ENCODE assay signal across 31 mouse cellular contexts in genomic region chr6:42424472-42424871, GRCm38 (mm10). TPM values are rescaled to one million over a fixed set of nuclear protein-coding genes. Genes with fewer than 3 reads are reported as not detected.
"Had no signal": no experiment of that assay in that cellular context is flagged by ENCODE, and none has a peak within 500 bp of the region (broad histone marks: within the 10 kb centered on the region; RNA-seq: fewer than 3 reads in every experiment).

No protein-coding gene starts in this region.

- H3K9me3 ChIP-seq: limb, embryonic 12.5 days; limb, embryonic 15.5 days; liver, embryonic 13.5 days; megakaryocyte, embryonic 14.5 days; midbrain, embryonic 10.5 days; midbrain, embryonic 13.5 days had no signal

- ATAC-seq: midbrain, embryonic 13.5 days; midbrain, embryonic 16.5 days had no signal

- DNase-seq: kidney, adult 9 months; kidney, postnatal 14 days; kidney, postnatal 4 days; left cerebral cortex, postnatal 4 days; liver, embryonic 13.5 days; lung, adult 2 months; lung, postnatal 14 days; lung, postnatal 4 days; thymus, adult 2 months; thymus, postnatal 14 days; thymus, postnatal 4 days had no signal

- H3K4me3 ChIP-seq: limb, embryonic 12.5 days; limb, embryonic 15.5 days; liver, embryonic 13.5 days; megakaryocyte, embryonic 14.5 days; midbrain, embryonic 10.5 days; midbrain, embryonic 13.5 days had no signal

- H3K9ac ChIP-seq: limb, embryonic 12.5 days; limb, embryonic 15.5 days; liver, embryonic 13.5 days; midbrain, embryonic 13.5 days had no signal

- H3K36me3 ChIP-seq: limb, embryonic 12.5 days; limb, embryonic 15.5 days; liver, embryonic 13.5 days; midbrain, embryonic 10.5 days; midbrain, embryonic 13.5 days had no signal

- H3K27me3 ChIP-seq: limb, embryonic 12.5 days; limb, embryonic 15.5 days; liver, embryonic 13.5 days; megakaryocyte, embryonic 14.5 days; midbrain, embryonic 13.5 days had no signal

- H3K4me1 ChIP-seq: limb, embryonic 12.5 days; limb, embryonic 15.5 days; liver, embryonic 13.5 days; megakaryocyte, embryonic 14.5 days; midbrain, embryonic 10.5 days; midbrain, embryonic 13.5 days had no signal

- H3K27ac ChIP-seq: limb, embryonic 12.5 days; limb, embryonic 15.5 days; liver, embryonic 13.5 days; midbrain, embryonic 10.5 days; midbrain, embryonic 13.5 days; stomach, postnatal 0 days had no signal

- H3K4me2 ChIP-seq: limb, embryonic 12.5 days; limb, embryonic 15.5 days; liver, embryonic 13.5 days; midbrain, embryonic 13.5 days had no signal

RNA-seq across cellular contexts. Expression of gene Tas2r126, which starts 9.9 kb away (rescaled TPM):
- total RNA-seq: layer of hippocampus, adult 18-20 months; layer of hippocampus, postnatal 14 days; left cerebral cortex, adult 8-10 months; left cerebral cortex, postnatal 14 days; left cerebral cortex, postnatal 4 days; monocyte, adult 5-6 weeks had no signal
- polyA plus RNA-seq: kidney, embryonic 16.5 days; limb, embryonic 12.5 days; limb, embryonic 15.5 days; liver, embryonic 13.5 days; liver, embryonic 16.5 days; lung, adult 2 months; lung, embryonic 16.5 days; midbrain, embryonic 10.5 days; midbrain, embryonic 13.5 days; midbrain, embryonic 16.5 days; neural tube, embryonic 11.5 days; neural tube, embryonic 14.5 days; small intestine, adult 2 months; spleen, adult 2 months; stomach, embryonic 14.5 days; stomach, postnatal 0 days; thymus, adult 2 months had no signal

RNA-seq across cellular contexts. Expression of gene Tas2r135, which starts 19.2 kb away (rescaled TPM):
- total RNA-seq: layer of hippocampus, adult 18-20 months; left cerebral cortex, adult 8-10 months; left cerebral cortex, postnatal 14 days; monocyte, adult 5-6 weeks had no signal
- polyA plus RNA-seq: kidney, embryonic 16.5 days; limb, embryonic 12.5 days; limb, embryonic 15.5 days; liver, embryonic 13.5 days; liver, embryonic 16.5 days; lung, embryonic 16.5 days; midbrain, embryonic 10.5 days; midbrain, embryonic 13.5 days; midbrain, embryonic 16.5 days; neural tube, embryonic 11.5 days; neural tube, embryonic 14.5 days; small intestine, adult 2 months; stomach, embryonic 14.5 days; stomach, postnatal 0 days; thymus, adult 2 months had no signal

RNA-seq across cellular contexts. Expression of gene Tas2r143, which starts 24.4 kb away (rescaled TPM):
- total RNA-seq: layer of hippocampus, adult 18-20 months; layer of hippocampus, postnatal 14 days; left cerebral cortex, adult 8-10 months; left cerebral cortex, postnatal 14 days; left cerebral cortex, postnatal 4 days had no signal
- polyA plus RNA-seq: kidney, embryonic 16.5 days; limb, embryonic 12.5 days; limb, embryonic 15.5 days; liver, embryonic 13.5 days; liver, embryonic 16.5 days; lung, embryonic 16.5 days; midbrain, embryonic 10.5 days; midbrain, embryonic 13.5 days; midbrain, embryonic 16.5 days; neural tube, embryonic 11.5 days; neural tube, embryonic 14.5 days; small intestine, adult 2 months; stomach, embryonic 14.5 days; stomach, postnatal 0 days had no signal

RNA-seq across cellular contexts. Expression of gene Olfr458, which starts 40.5 kb away (rescaled TPM):
- total RNA-seq: layer of hippocampus, adult 18-20 months; layer of hippocampus, postnatal 14 days; left cerebral cortex, adult 8-10 months; left cerebral cortex, postnatal 14 days; left cerebral cortex, postnatal 4 days; monocyte, adult 5-6 weeks had no signal
- polyA plus RNA-seq: kidney, embryonic 16.5 days; limb, embryonic 12.5 days; limb, embryonic 15.5 days; liver, embryonic 13.5 days; liver, embryonic 16.5 days; lung, adult 2 months; lung, embryonic 16.5 days; midbrain, embryonic 10.5 days; midbrain, embryonic 13.5 days; midbrain, embryonic 16.5 days; neural tube, embryonic 11.5 days; neural tube, embryonic 14.5 days; small intestine, adult 2 months; spleen, adult 2 months; stomach, embryonic 14.5 days; stomach, postnatal 0 days; thymus, adult 2 months had no signal

RNA-seq across cellular contexts. Expression of gene Epha1, which starts 51.4 kb away (rescaled TPM):
- total RNA-seq: monocyte, adult 5-6 weeks had no signal
